Mouse (Mus musculus) midbrain, embryonic 13.5 days (tissue): ENCODE results near the gene Cyp2d26. TPM values are rescaled to one million over a fixed set of nuclear protein-coding genes. Genes with fewer than 3 reads are reported as not detected.

Experiments used
- ATAC-seq: fragments of 200-750 bp; cut with Nextera tagmentation; 2 replicates; pipeline ENCODE4 v1.8.0; 2017; ENCODE audit warnings: mild to moderate bottlenecking, moderate TSS enrichment, moderate library complexity
- H3K27ac ChIP-seq: fragments of 300-500 bp; sonication (generic); 2 replicates; pipeline ENCODE4 v1.5.1; 2015; ENCODE audit warnings: inconsistent platforms, mild to moderate bottlenecking, moderate library complexity
- H3K27me3 ChIP-seq: fragments of 300-500 bp; sonication (generic); 2 replicates; pipeline ENCODE4 v1.6.1; 2015; ENCODE audit warnings: mild to moderate bottlenecking, inconsistent platforms
- H3K36me3 ChIP-seq: fragments of 300-500 bp; sonication (generic); 2 replicates; pipeline ENCODE4 v1.6.1; 2015; ENCODE audit warnings: mild to moderate bottlenecking, inconsistent platforms
- H3K4me1 ChIP-seq: fragments of 300-500 bp; sonication (generic); replicated peaks from 2 replicates; pipeline ENCODE4 v1.6.1; 2015; ENCODE audit warnings: inconsistent platforms
- H3K4me2 ChIP-seq: fragments of 300-500 bp; sonication (generic); replicated peaks from 2 replicates; pipeline ENCODE4 v1.6.1; 2015; ENCODE audit warnings: moderate library complexity, mild to moderate bottlenecking, inconsistent platforms
- H3K4me3 ChIP-seq: fragments of 300-500 bp; sonication (generic); replicated peaks from 2 replicates; pipeline ENCODE4 v1.5.1; 2015; ENCODE audit warnings: mild to moderate bottlenecking, inconsistent platforms
- H3K9ac ChIP-seq: fragments of 300-500 bp; sonication (generic); replicated peaks from 2 replicates; pipeline ENCODE4 v1.6.1; 2015; ENCODE audit warnings: mild to moderate bottlenecking, inconsistent platforms
- H3K9me3 ChIP-seq: fragments of 300-500 bp; sonication (generic); 2 replicates; pipeline ENCODE4 v1.6.1; 2016; ENCODE audit warnings: mild to moderate bottlenecking, inconsistent platforms
- WGBS: fragments of 180-500 bp; shearing (Covaris S2); methylation state at CpG from one replicate; pipeline ENCODE4 v1.1.7; 2015; 5-methylcytosine and 5-hydroxymethylcytosine counted together
- microRNA-seq: library from miRNA; unstranded; fragments of <30 nt; microRNA quantifications from one replicate; pipeline ENCODE4, GENCODE M21; 2016
- polyA plus RNA-seq: library from polyadenylated mRNA; unstranded; fragments of >200 nt; fragmentation: Nextera tagmentation; extraction: Ambion mirVana; gene quantifications from 2 replicates; pipeline ENCODE4 v1.2.1, GENCODE M21; 2015

The Cyp2d26 gene
- polyA plus RNA-seq, 1 experiment from 2014 or later = not detected

- 48% methylated on average over 1 of the region's 1 CpGs for WGBS
- no peak for ATAC-seq
- H3K9me3 ChIP-seq = no peaks in the 10 kb centered on the region
These were observed 46.6 kb downstream of the Cyp2d26 start for GRCm38 (mm10) chr15:82747516-82747915.

More at GRCm38 (mm10) chr15:82747516-82747915, 46.6 kb downstream of the Cyp2d26 start:
- Histone ChIP-seq H3K27ac (no peak overlapping the region), H3K4me1 (no peaks in the 10 kb centered on the region), H3K4me3 (no peak overlapping the region), H3K4me2 (no peak overlapping the region), H3K36me3 (no peaks in the 10 kb centered on the region), H3K9ac (no peak overlapping the region), H3K27me3 (no peaks in the 10 kb centered on the region)

Small RNAs within 50 kb of the gene (microRNA-seq; reads per million reads assigned to microRNA genes)
- gene Gm27618 = not detected

Other genes with a start within 250 kb of the Cyp2d26 start
- not detected in 2 replicates for gene Cyp2d12, start 239.2 kb downstream of the Cyp2d26 start, polyA plus RNA-seq
- gene Cyp2d34, start 173.3 kb downstream of the Cyp2d26 start, polyA plus RNA-seq = not detected in 2 replicates
- gene Cyp2d40, start 30.1 kb downstream of the Cyp2d26 start, polyA plus RNA-seq = not detected in 2 replicates
- gene Tcf20, start 193.6 kb upstream of the Cyp2d26 start, polyA plus RNA-seq = 15.6 and 16.0 TPM in 2 replicates
- gene Nfam1, start 239.0 kb upstream of the Cyp2d26 start, polyA plus RNA-seq = 2.4 and 2.5 TPM in 2 replicates